Mouse (Mus musculus): Measurements from ENCODE around the gene Lgmn. TPM values are rescaled to one million over a fixed set of nuclear protein-coding genes. Genes with fewer than 3 reads are reported as not detected.

The Lgmn gene
- polyA plus RNA-seq, 1 experiment from 2014 or later: 97.1 TPM

- no peaks in the 10 kb centered on the region for H3K27me3 ChIP-seq
- H3K9me3 ChIP-seq (replicated peaks): no peaks in the 10 kb centered on the region
- WGBS: 56% methylated on average over 14 of the region's 14 CpGs
- no peak overlapping the region for H3K27ac ChIP-seq
- H3K4me1 ChIP-seq (replicated peaks): peaks cover 34% of the 10 kb centered on the region
- ATAC-seq (replicated peaks; ENCODE audit: insufficient number of reproducible peaks, insufficient read depth, low FRiP score, low read depth): no peak
- no peak overlapping the region for H3K4me2 ChIP-seq
- H3K4me3 ChIP-seq: no peak overlapping the region
- H3K9ac ChIP-seq: no peak overlapping the region
- 0 out of 2 replicates have a peak, but pooled peaks cover 5% of the 10 kb centered on the region for H3K36me3 ChIP-seq
Measured at GRCm38 (mm10) chr12:102345031-102345815, 94.4 kb downstream of the Lgmn start.

Other genes starting within 250 kb of the Lgmn start
- gene Rin3, start 156.8 kb downstream of the Lgmn start, polyA plus RNA-seq (2015; fragmentation: Nextera tagmentation; extraction: Ambion mirVana): 9.0 and 11.2 TPM in 2 replicates
- 24.4 and 26.9 TPM in 2 replicates for gene Golga5, start 29.3 kb upstream of the Lgmn start, polyA plus RNA-seq (2015; fragmentation: Nextera tagmentation; extraction: Ambion mirVana)
- 0.38 and 12.0 TPM in 2 replicates for gene Chga, start 115.2 kb upstream of the Lgmn start, polyA plus RNA-seq (2015; fragmentation: Nextera tagmentation; extraction: Ambion mirVana)